Mouse (Mus musculus): Measurements from ENCODE around the gene Nsun3.

The Nsun3 gene

GRCm38 (mm10) chr16:62786621-62787331, at the start of gene Nsun3:
Gene Nsun3 (minus strand): TSS chr16:62786818.
- DNase-seq (ENCODE audit: low read depth, low spot score) = peak; percentile 94

- DNase-seq (ENCODE audit: low read depth, low spot score) = no peak
These were observed 47.6 kb upstream of the Nsun3 start for GRCm38 (mm10) chr16:62834016-62834735.

- DNase-seq (ENCODE audit: low read depth, low spot score) = peak; percentile 67
These were observed 45.9 kb upstream of the Nsun3 start for GRCm38 (mm10) chr16:62832481-62832880.

GRCm38 (mm10) chr16:62832027-62832426, 45.4 kb upstream of the Nsun3 start:
- DNase-seq (ENCODE audit: low read depth, low spot score) = no peak

GRCm38 (mm10) chr16:62826156-62827001, 39.8 kb upstream of the Nsun3 start:
- no peak for DNase-seq (ENCODE audit: low read depth, low spot score)

DNA sequence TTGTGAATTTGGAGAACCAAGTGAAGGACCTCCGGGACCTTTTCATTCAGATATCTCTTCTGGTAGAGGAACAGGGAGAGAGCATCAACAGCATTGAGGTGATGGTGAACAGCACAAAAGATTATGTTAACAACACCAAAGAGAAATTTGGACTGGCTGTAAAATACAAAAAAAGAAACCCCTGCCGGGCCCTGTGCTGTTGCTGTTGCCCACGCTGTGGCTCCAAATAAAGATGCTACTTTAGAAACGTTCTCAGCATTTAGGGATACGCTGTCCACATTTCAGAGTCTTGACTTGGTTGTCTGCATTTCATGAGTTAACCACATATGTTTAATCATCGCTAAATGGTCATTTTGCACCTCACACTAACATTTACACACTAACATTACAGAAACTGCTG, 35.9 kb upstream of the Nsun3 start:
- no peak for DNase-seq (ENCODE audit: low read depth, low spot score)

DNA sequence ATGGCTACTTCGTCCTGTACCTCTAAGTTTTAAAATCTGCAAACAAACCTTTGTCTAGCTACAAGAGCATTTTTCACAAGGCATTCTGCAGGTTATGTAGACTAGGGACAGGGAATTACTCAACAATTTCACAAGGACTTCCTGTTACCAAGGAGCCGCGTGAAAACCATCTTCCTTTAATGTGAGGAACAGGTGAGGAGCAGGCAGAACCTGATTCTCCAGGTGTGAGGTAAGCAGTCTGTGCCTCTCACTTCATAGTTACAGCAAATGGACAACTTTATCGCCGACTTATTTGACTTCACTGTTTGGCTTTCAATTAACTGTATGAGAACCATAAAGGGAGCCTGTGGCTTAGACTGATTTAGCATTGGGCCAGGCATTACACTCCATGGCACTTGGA, 27.9 kb upstream of the Nsun3 start, which contains the start of gene Stx19:
Gene Stx19, plus strand, starts transcription at position 186 of the 400 bp plus-strand sequence.
- DNase-seq (ENCODE audit: low read depth, low spot score) = no peak

DNA sequence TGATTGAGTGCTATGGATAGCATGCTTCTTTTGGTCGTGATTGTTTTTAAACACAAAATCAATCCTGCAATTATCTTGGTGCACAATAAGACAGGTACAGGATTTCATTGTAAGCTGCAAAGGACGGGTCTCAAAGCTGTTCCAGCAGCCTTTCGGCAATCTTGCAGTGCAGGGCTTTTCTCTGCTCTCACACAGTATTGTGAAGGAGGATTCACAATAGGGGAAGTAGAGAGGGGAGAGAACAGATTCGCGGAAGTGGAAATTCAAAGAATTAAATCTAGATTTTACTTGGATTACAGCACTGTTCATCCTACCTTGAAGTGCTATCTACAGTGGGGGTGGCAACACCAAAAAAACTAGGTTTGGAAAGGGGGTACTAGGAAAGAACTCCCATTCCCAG, 27.2 kb upstream of the Nsun3 start:
- DNase-seq (ENCODE audit: low read depth, low spot score) = no peak

GRCm38 (mm10) chr16:62810855-62811254, 24.2 kb upstream of the Nsun3 start:
- DNase-seq (ENCODE audit: low read depth, low spot score) = no peak

DNA sequence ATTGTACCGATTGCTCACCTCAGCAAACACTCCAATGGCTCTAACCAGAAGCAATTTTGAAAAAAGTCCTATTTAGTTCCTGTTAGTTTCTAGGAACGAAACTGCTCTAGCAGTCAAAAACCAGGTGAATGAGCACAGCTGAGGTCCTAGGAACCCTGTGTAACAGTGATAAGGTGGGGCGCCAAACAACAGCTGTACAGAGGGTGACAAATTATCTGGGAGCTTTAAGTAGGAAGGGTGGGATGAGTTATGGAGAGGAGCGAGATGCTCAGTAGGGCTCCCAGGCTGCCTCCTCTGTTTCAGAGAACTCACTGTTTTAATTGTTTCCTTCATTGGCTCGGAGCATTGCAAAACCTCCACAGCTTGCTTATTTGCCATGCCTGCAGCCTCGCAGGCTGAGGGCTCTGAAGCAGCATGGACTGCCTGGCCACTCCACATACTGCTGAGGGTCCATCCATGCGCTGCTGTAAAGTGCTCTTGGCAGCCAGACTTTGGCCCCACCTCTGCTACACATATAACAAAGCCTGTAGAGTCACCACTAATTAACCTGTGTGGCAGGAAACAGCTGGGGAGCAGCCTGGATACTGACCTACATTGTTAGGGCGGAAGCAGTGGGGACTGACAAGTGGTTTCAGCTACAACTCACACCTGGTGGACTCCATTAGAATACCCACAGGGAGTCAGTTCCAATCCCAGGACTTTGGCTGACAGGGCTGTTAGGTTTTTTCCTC, 20.8 kb upstream of the Nsun3 start:
- DNase-seq (ENCODE audit: low read depth, low spot score) = no peak

GRCm38 (mm10) chr16:62804621-62805020, 18.0 kb upstream of the Nsun3 start:
- no peak for DNase-seq (ENCODE audit: low read depth, low spot score)

DNA sequence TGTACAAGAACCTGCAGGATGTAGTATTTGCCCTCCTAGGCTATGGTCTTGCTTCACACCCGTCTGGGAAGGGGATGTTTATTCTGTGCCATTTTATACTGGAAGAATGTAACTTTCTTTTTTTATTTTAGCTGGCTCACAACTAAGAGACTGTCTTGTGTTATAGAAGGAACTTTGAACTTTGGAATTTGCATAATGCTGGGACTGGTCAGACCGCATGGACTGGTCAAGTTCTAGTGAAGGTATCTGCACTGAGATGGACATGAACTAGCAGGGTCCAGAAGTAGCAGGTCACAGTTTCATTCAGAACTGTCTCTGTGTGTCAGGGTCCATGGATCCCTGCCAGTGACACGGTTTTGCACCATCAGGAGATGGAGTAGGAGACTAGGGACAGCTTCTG, 13.2 kb upstream of the Nsun3 start:
- DNase-seq (ENCODE audit: low read depth, low spot score) = no peak

DNA sequence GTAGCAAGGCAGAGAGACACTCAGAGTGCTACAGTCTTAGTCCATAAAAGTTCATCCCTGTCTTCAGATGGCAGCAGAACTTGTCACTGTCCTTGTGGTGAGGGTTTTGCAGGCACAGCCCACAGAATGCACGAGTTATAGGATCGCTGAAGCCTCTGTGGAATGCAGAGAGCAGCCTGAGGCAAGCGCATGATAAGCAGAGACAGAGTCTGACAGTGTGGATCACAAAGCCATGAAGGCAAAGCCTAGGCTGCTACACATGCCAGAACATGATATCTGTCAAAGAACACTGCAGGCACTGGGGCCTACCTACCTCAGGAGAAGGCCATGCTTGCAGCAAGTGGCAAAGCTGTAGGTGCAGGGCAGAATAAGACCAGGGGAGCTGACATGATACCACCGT, 12.8 kb upstream of the Nsun3 start:
- no peak for DNase-seq (ENCODE audit: low read depth, low spot score)

GRCm38 (mm10) chr16:62798808-62799207, 12.2 kb upstream of the Nsun3 start:
- no peak for DNase-seq (ENCODE audit: low read depth, low spot score)

DNA sequence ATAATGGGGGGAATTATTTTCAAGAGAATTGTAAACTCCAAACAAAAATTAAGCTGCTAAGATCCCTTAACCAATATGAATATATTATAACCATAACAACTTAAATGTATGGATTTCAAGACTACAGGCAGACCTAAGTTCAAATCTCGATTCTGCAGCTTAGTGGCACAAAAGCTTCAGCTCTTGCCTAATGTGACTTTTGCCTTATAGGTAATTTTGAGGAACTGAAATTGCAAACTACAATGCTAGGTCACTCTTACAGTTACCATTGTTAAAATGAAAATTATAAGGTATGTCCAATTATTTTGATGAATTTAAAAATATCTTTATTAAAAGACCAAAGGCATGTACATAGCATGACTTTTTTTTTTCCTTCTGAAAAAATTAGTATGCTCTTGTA, 10.0 kb upstream of the Nsun3 start:
- no peak for DNase-seq (ENCODE audit: low read depth, low spot score)

DNA sequence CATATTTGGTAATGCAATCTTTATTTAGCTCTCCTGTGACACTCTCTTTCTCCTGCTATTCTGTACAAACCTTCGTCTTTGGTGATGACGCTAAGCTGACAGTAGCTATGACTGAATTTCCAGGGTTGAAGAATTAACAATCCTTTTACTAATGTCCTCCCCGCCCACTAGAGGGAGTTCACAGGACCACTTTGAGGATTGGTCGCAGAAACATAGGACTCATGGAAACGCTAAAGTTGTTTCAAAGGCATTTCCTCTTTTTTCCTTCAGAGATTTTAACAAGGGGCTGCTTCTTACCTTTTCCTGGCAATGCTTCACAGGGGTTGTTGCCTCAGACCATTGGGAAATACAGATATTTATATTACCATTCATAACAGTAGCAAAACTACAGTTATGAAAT, 4.4 kb downstream of the Nsun3 start:
- DNase-seq (ENCODE audit: low read depth, low spot score) = no peak

- no peak for DNase-seq (ENCODE audit: low read depth, low spot score)
These were observed 8.3 kb downstream of the Nsun3 start for GRCm38 (mm10) chr16:62778282-62778681.

GRCm38 (mm10) chr16:62776034-62776433, 10.6 kb downstream of the Nsun3 start:
- no peak for DNase-seq (ENCODE audit: low read depth, low spot score)

DNA sequence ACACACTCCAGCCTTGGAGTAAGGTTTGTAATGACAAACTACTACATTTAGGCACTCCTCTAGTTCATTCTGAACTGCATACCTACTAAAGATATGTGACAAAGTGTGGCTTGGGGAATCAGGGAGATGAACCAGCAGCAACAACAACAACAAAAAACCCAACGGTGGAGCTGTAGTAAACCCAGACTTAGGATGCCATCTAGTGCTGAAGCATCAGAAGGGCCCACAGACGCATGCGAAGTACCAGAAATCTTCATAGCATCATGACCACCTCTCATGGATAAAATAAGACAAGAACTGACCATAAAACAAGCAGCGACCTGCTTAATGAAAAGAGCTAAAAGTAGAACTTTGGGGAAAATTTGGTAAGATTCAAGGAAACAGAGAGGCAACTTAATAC, 13.2 kb downstream of the Nsun3 start:
- DNase-seq (ENCODE audit: low read depth, low spot score) = no peak

- DNase-seq (ENCODE audit: low read depth, low spot score) = no peak
These were observed 28.3 kb downstream of the Nsun3 start for GRCm38 (mm10) chr16:62758340-62758739.

GRCm38 (mm10) chr16:62755307-62755706, 31.3 kb downstream of the Nsun3 start:
- DNase-seq (ENCODE audit: low read depth, low spot score) = no peak

- no peak for DNase-seq (ENCODE audit: low read depth, low spot score)
These were observed 33.0 kb downstream of the Nsun3 start for GRCm38 (mm10) chr16:62753597-62753996.

All from retina, adult 2 months (tissue).